Mouse (Mus musculus) hindbrain, embryonic 11.5 days (tissue): ENCODE results near the gene Sertad2. TPM values are rescaled to one million over a fixed set of nuclear protein-coding genes. Genes with fewer than 3 reads are reported as not detected.
A peak's percentile ranks its signal among the peaks of the same experiment; 100 is the strongest.

Experiments
- ATAC-seq: fragments of 200-750 bp; cut with Nextera tagmentation; 2 replicates; pipeline ENCODE4 v1.8.0; 2017; ENCODE audit warnings: mild to moderate bottlenecking, moderate TSS enrichment, moderate library complexity; ENCODE audit not compliant: low FRiP score
- DNase-seq: peaks from one replicate; pipeline ENCODE4 v3.0.0-alpha.2; 2015; ENCODE audit warnings: low spot score
- H3K27ac ChIP-seq: fragments of 300-500 bp; sonication (generic); 2 replicates; pipeline ENCODE4 v1.5.1; 2014; ENCODE audit warnings: mild to moderate bottlenecking, low read depth, low read length
- H3K27me3 ChIP-seq: fragments of 300-500 bp; sonication (generic); 2 replicates; pipeline ENCODE4 v1.6.1; 2014; ENCODE audit warnings: mild to moderate bottlenecking, low read length, moderate library complexity, mixed read lengths; ENCODE audit not compliant: control insufficient read depth, insufficient read depth
- H3K36me3 ChIP-seq: fragments of 300-500 bp; sonication (generic); 2 replicates; pipeline ENCODE4 v1.6.1; 2014; ENCODE audit warnings: mild to moderate bottlenecking, low read length, moderate library complexity, mixed read lengths; ENCODE audit not compliant: control insufficient read depth, insufficient read depth
- H3K4me1 ChIP-seq: fragments of 300-500 bp; sonication (generic); replicated peaks from 2 replicates; pipeline ENCODE4 v1.6.1; 2014; ENCODE audit warnings: low read length, mixed read lengths; ENCODE audit not compliant: control insufficient read depth, insufficient read depth
- H3K4me2 ChIP-seq: fragments of 300-500 bp; sonication (generic); replicated peaks from 2 replicates; pipeline ENCODE4 v1.6.1; 2014; ENCODE audit warnings: mild to moderate bottlenecking, low read depth, low read length
- H3K4me3 ChIP-seq: fragments of 300-500 bp; sonication (generic); 2 replicates; pipeline ENCODE4 v1.5.1; 2014; ENCODE audit warnings: low read depth, low read length
- H3K9ac ChIP-seq: fragments of 300-500 bp; sonication (generic); 2 replicates; pipeline ENCODE4 v1.6.1; 2014; ENCODE audit warnings: low read depth, low read length
- H3K9me3 ChIP-seq: fragments of 300-500 bp; sonication (generic); 2 replicates; pipeline ENCODE4 v1.6.1; 2016; ENCODE audit warnings: low read length; ENCODE audit not compliant: control insufficient read depth
- WGBS: fragments of 180-500 bp; shearing (Covaris S2); extraction: QIAGEN DNeasy Blood & Tissue Kit; methylation state at CpG from one replicate; pipeline ENCODE4 v1.1.7; 2014; 5-methylcytosine and 5-hydroxymethylcytosine counted together
- polyA plus RNA-seq: library from polyadenylated mRNA; unstranded; fragments of >200 nt; fragmentation: Nextera tagmentation; extraction: Ambion mirVana; gene quantifications from 2 replicates; pipeline ENCODE4 v1.2.1, GENCODE M21; 2014

The Sertad2 gene
- polyA plus RNA-seq, 1 experiment from 2014 or later, result 24.4 TPM

DNA sequence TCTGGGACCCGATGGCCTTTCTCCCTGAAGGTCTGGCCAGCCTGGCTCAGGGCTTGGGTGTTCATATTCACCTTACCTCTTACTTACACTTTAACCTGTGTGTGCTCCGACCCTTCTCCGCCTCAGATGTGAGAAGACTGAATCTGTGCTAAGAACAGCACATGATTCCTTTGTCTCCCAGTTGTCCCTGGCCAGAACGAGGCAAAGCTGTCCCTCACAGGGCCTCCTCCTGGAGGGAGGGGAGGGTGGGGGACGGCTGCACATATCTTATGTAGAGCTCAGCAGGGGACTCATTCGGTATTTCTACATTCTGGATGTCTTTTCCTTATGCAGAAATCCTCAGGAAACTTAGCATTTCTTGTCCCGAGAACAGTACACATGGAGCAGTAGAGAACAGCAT, 62.6 kb downstream of the Sertad2 start:
- Histone ChIP-seq H3K36me3 (no peaks in the 10 kb centered on the region), H3K4me2 (no peak overlapping the region), H3K9ac (no peak overlapping the region), H3K4me1 (no peaks in the 10 kb centered on the region), H3K4me3 (no peak overlapping the region), H3K27ac (no peak overlapping the region), H3K27me3 (no peaks in the 10 kb centered on the region), H3K9me3 (no peaks in the 10 kb centered on the region)
- DNase-seq, result no peak
- ATAC-seq, result no peak
- WGBS, result 51% methylated on average over 7 of the region's 7 CpGs

DNA sequence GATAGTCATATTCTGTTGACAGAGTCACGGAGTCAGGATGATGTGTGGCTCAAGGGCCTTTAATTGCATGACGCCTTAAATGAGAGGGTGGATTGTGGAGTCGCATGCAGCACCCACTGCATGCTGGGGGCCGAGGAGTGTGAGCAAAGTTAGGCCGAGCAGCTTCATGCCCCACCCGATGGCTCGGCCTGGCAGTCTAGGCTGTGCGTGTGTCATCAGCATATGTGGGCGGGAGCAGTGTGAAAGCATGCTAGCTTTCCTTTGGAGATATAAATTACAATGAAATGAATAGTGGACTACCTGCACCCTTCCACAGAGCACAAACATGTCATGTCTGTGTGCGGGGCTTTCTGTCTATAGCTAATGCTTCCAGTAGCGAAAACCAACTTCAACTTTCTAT, 65.4 kb downstream of the Sertad2 start:
- Histone ChIP-seq H3K36me3 (no peaks in the 10 kb centered on the region), H3K27me3 (no peaks in the 10 kb centered on the region), H3K27ac (no peak overlapping the region), H3K9me3 (no peaks in the 10 kb centered on the region), H3K9ac (no peak overlapping the region), H3K4me1 (no peaks in the 10 kb centered on the region), H3K4me3 (no peak overlapping the region), H3K4me2 (no peak overlapping the region)
- ATAC-seq (no peak), DNase-seq (no peak)
- WGBS, result 91% methylated on average over 11 of the region's 11 CpGs

DNA sequence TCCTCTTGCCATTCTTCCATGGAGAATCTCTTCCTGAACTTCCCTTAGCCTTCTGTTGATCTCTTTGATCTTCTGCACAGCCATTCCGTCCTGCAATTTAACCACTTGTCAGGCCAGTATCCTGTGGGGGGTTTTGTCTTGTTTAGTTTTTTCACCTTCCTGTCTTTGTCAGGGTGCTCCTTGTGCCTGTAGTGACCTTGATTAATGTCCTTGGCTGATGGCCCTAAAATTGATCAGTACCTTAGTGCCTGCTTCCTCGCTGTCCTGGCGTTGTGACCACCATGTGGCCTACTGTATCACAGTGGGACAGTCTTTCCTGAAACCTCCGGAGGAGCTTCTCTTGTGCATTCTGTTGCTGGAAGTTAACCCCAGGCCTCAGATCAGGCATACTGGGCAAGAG, 70.2 kb downstream of the Sertad2 start:
- WGBS, result 77% methylated on average over 4 of the region's 4 CpGs

DNA sequence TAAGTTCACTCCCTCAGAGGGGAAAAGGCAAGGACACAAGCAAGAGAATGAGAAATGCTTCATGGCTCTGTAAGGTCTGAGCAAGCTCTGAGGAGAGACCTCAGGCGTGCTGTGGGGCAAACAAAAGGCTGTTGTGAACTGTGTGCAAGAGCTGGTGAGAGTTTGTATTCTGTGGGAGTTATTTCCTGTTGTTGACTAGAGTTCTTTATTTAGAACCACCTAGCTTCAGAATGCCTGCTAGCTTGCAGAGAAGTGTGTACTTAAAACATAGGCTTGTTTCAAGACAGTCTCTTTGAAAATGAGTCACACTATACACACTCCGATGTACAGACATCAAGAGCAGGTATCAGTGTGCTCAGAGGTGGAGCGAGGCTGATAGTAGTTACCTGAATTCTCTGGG, 73.0 kb downstream of the Sertad2 start:
- no peaks in the 10 kb centered on the region for H3K36me3 ChIP-seq
- no peaks in the 10 kb centered on the region for H3K4me1 ChIP-seq
- ATAC-seq, result no peak
- 76% methylated on average over 3 of the region's 3 CpGs for WGBS
- H3K9me3 ChIP-seq, result no peaks in the 10 kb centered on the region
- H3K27me3 ChIP-seq, result no peaks in the 10 kb centered on the region
- no peak overlapping the region for H3K27ac ChIP-seq
- DNase-seq, result no peak
- H3K9ac ChIP-seq, result no peak overlapping the region
- no peak overlapping the region for H3K4me2 ChIP-seq
- H3K4me3 ChIP-seq, result no peak overlapping the region

More for the DNA sequence above, 70.2 kb downstream of the Sertad2 start:
- no peak for ATAC-seq
- Histone ChIP-seq H3K9me3 (no peaks in the 10 kb centered on the region), H3K4me2 (no peak overlapping the region), H3K4me1 (no peaks in the 10 kb centered on the region), H3K36me3 (no peaks in the 10 kb centered on the region), H3K9ac (no peak overlapping the region), H3K4me3 (no peak overlapping the region), H3K27me3 (no peaks in the 10 kb centered on the region), H3K27ac (no peak overlapping the region)
- DNase-seq, result no peak

DNA sequence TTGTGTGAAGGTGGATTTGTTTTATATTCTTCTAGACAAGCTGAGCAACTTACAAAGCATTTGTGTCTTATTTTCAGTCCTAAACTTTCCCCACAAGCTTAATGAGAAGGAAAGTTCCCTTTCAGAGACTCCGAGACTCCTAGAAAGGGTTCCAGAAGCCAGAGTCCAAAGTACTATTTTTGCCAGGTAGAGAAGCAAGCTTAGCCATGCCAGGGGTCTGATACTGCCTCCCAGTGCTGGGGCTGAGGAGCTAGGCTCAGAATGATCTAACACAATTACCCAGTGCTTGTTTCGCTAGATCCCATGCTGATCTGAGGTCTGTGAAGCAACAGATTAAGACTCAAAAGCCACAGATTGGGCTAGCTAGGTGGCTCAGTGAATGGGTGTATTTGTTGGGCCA, 84.1 kb downstream of the Sertad2 start:
- no peak overlapping the region for H3K9ac ChIP-seq
- 75% methylated on average over 2 of the region's 2 CpGs for WGBS
- H3K4me3 ChIP-seq, result no peak overlapping the region
- ATAC-seq (no peak), DNase-seq (no peak)
- H3K4me1 ChIP-seq, result no peaks in the 10 kb centered on the region
- H3K4me2 ChIP-seq, result no peak overlapping the region
- no peaks in the 10 kb centered on the region for H3K9me3 ChIP-seq
- no peaks in the 10 kb centered on the region for H3K36me3 ChIP-seq
- no peaks in the 10 kb centered on the region for H3K27me3 ChIP-seq
- H3K27ac ChIP-seq, result no peak overlapping the region

DNA sequence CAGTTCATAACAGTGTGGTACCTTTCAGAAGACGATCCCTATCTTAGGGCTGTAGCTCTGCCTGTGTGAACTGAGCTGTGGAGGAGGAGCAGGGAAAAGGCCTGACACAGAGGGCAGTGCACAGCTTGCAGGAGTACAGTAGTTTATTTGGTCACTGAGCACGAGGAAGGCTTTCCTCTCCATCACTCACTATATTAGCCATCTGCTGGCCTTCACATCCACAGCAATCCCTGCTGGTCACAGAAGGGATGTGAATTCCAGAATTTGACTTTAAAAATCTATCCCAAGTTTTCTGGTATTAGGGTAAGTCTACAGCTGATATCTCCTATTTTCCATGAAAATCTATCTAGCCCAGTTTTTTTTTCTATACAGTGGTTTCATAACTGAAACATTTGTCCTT, 85.2 kb downstream of the Sertad2 start:
- H3K9ac ChIP-seq, result no peak overlapping the region
- H3K9me3 ChIP-seq, result no peaks in the 10 kb centered on the region
- DNase-seq (no peak), ATAC-seq (no peak)
- no peak overlapping the region for H3K27ac ChIP-seq
- H3K4me2 ChIP-seq, result no peak overlapping the region
- H3K4me3 ChIP-seq, result no peak overlapping the region
- 54% methylated on average over 2 of the region's 2 CpGs for whole genome bisulfite sequencing
- H3K36me3 ChIP-seq, result no peaks in the 10 kb centered on the region
- no peaks in the 10 kb centered on the region for H3K27me3 ChIP-seq
- peaks cover 2% of the 10 kb centered on the region; the same call in 1 of the 2 replicates for H3K4me1 ChIP-seq

DNA sequence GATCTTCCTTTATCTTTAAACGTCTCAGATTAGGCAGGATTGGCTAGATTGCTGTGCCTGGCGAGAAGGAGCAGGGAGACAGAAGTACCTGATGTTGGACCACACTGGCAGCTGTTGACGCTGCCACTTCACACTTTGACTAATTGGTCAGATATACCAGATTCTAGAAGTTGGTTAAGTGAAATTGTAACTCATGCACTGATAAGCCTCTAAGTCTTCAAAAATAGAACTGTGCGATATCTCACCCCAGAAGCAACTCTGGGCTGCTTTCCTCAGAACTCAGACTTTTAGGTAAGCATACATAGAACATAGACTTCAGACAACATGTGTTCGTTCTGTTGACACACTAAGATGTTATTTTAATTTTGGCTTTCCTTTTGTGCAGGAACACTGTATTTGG, 86.6 kb downstream of the Sertad2 start:
- no peaks in the 10 kb centered on the region for H3K36me3 ChIP-seq
- ATAC-seq (no peak), DNase-seq (no peak)
- peaks cover 5% of the 10 kb centered on the region; the same call in 1 of the 2 replicates for H3K4me1 ChIP-seq
- no peak overlapping the region for H3K4me2 ChIP-seq
- no peak overlapping the region for H3K27ac ChIP-seq
- H3K4me3 ChIP-seq, result no peak overlapping the region
- no peak overlapping the region for H3K9ac ChIP-seq
- H3K9me3 ChIP-seq, result no peaks in the 10 kb centered on the region
- WGBS, result 94% methylated on average over 5 of the region's 5 CpGs
- H3K27me3 ChIP-seq, result no peaks in the 10 kb centered on the region

DNA sequence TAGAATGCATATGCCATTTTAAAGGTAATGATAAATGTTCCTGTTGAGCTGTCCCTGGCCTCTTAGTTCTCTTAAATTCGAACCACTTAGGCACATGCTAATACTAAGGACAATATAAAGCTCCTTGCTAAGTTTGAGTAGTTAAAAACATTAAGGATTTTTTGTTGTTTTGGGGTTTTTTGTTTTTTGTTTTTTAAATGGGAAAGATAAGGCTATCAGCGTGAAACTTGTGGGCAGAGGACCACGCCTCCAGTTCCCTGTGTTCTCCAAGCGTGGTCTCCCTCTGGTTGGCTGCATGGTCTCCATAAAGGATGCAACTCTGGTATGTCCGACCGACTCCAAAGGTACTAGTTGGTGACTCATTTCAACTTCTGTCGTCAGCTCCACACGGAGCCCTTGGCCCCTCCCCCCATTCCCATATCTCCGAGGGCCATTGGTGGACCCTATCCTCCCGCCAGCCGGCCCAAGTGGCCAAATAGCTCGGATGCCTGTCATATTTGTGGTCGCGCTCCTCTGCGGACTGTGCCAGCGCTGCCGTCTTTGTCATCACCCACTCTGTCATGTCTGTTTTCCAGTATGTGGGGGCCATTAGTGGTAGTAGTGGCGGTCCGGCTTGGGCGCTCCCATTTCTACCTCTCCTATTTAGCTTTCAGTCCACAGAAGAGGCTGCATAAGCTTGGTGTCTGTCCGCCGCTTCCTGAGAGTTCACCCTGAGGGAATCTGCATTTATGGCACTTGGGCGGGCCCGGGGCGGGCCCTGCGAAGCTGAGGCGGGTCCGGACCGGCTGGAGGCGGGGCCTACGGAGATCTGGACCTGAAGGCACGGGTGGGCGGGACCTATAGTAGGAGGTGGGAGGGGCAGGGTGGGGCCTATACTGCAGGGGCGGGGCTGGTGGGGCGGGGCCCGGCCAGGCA, 88.2 kb downstream of the Sertad2 start:
- Histone ChIP-seq H3K4me3 (peak overlapping the region; percentile 83), H3K27ac (peak overlapping the region; percentile 96), H3K4me2 (peak overlapping the region; percentile 64), H3K4me1 (peaks cover 5% of the 10 kb centered on the region; the same call in 1 of the 2 replicates), H3K27me3 (no peaks in the 10 kb centered on the region), H3K9ac (peak overlapping the region; percentile 46), H3K9me3 (no peaks in the 10 kb centered on the region), H3K36me3 (no peaks in the 10 kb centered on the region)
- DNase-seq (peak; percentile 95), ATAC-seq (peak; percentile 93)
- 3% methylated on average over 33 of the region's 36 CpGs for WGBS
